Mouse (Mus musculus): ENCODE results near the gene Fbrs. TPM values are rescaled to one million over a fixed set of nuclear protein-coding genes. Genes with fewer than 3 reads are reported as not detected.

The Fbrs gene
- polyA plus RNA-seq, 1 experiment from 2014 or later, result 17.8 TPM

Small RNA genes lying within 50 kb of the gene (microRNA-seq; reads per million reads assigned to microRNA genes)
- gene Gm47278 (not detected), gene Mir7060 (1.0 reads per million)

Other genes starting within 250 kb of the Fbrs start
- gene Zfp553, start 246.1 kb upstream of the Fbrs start, polyA plus RNA-seq (2014; fragmentation: Nextera tagmentation; extraction: Ambion mirVana), result 31.9 and 39.7 TPM in 2 replicates
- 11.6 and 13.6 TPM in 2 replicates for gene Sept1, start 246.1 kb upstream of the Fbrs start, polyA plus RNA-seq (2014; fragmentation: Nextera tagmentation; extraction: Ambion mirVana)
- gene Zfp771, start 234.9 kb upstream of the Fbrs start, polyA plus RNA-seq (2014; fragmentation: Nextera tagmentation; extraction: Ambion mirVana), result 55.2 and 71.2 TPM in 2 replicates
- 125 and 134 TPM in 2 replicates for gene Dctpp1, start 218.5 kb upstream of the Fbrs start, polyA plus RNA-seq (2014; fragmentation: Nextera tagmentation; extraction: Ambion mirVana)
- 77.6 and 78.4 TPM in 2 replicates for gene Sephs2, start 205.1 kb upstream of the Fbrs start, polyA plus RNA-seq (2014; fragmentation: Nextera tagmentation; extraction: Ambion mirVana)
- gene Itgal, start 182.9 kb upstream of the Fbrs start, polyA plus RNA-seq (2014; fragmentation: Nextera tagmentation; extraction: Ambion mirVana), result 0.22 and 0.39 TPM in 2 replicates
- gene Zfp768, start 133.6 kb upstream of the Fbrs start, polyA plus RNA-seq (2014; fragmentation: Nextera tagmentation; extraction: Ambion mirVana), result 5.1 and 12.9 TPM in 2 replicates
- gene Zfp747, start 103.1 kb upstream of the Fbrs start, polyA plus RNA-seq (2014; fragmentation: Nextera tagmentation; extraction: Ambion mirVana), result 7.0 and 7.7 TPM in 2 replicates
- 5.3 and 6.9 TPM in 2 replicates for gene 9130019O22Rik, start 92.0 kb upstream of the Fbrs start, polyA plus RNA-seq (2014; fragmentation: Nextera tagmentation; extraction: Ambion mirVana)
- gene E430018J23Rik, start 85.6 kb upstream of the Fbrs start, polyA plus RNA-seq (2014; fragmentation: Nextera tagmentation; extraction: Ambion mirVana), result 5.5 and 6.2 TPM in 2 replicates
- 4.6 and 5.7 TPM in 2 replicates for gene Zfp764, start 72.4 kb upstream of the Fbrs start, polyA plus RNA-seq (2014; fragmentation: Nextera tagmentation; extraction: Ambion mirVana)
- 31.9 and 33.9 TPM in 2 replicates for gene Zfp688, start 57.1 kb upstream of the Fbrs start, polyA plus RNA-seq (2014; fragmentation: Nextera tagmentation; extraction: Ambion mirVana)
- 16.1 and 16.6 TPM in 2 replicates for gene Zfp689, start 30.0 kb upstream of the Fbrs start, polyA plus RNA-seq (2014; fragmentation: Nextera tagmentation; extraction: Ambion mirVana)
- 41.8 and 44.3 TPM in 2 replicates for gene Prr14, start 19.6 kb upstream of the Fbrs start, polyA plus RNA-seq (2014; fragmentation: Nextera tagmentation; extraction: Ambion mirVana)
- 46.1 and 64.3 TPM in 2 replicates for gene Srcap, start 32.8 kb downstream of the Fbrs start, polyA plus RNA-seq (2014; fragmentation: Nextera tagmentation; extraction: Ambion mirVana)
- gene Gm42715, start 40.4 kb downstream of the Fbrs start, polyA plus RNA-seq (2014; fragmentation: Nextera tagmentation; extraction: Ambion mirVana), result 18.8 and 20.8 TPM in 2 replicates
- 5.1 and 14.5 TPM in 2 replicates for gene Tmem265, start 82.2 kb downstream of the Fbrs start, polyA plus RNA-seq (2014; fragmentation: Nextera tagmentation; extraction: Ambion mirVana)
- 54.8 and 61.6 TPM in 2 replicates for gene Phkg2, start 94.1 kb downstream of the Fbrs start, polyA plus RNA-seq (2014; fragmentation: Nextera tagmentation; extraction: Ambion mirVana)
- 9.0 and 12.8 TPM in 2 replicates for gene Ccdc189, start 109.4 kb downstream of the Fbrs start, polyA plus RNA-seq (2014; fragmentation: Nextera tagmentation; extraction: Ambion mirVana)
- gene Rnf40, start 109.6 kb downstream of the Fbrs start, polyA plus RNA-seq (2014; fragmentation: Nextera tagmentation; extraction: Ambion mirVana), result 40.7 and 45.0 TPM in 2 replicates
- 22.4 and 31.6 TPM in 2 replicates for gene Zfp629, start 136.6 kb downstream of the Fbrs start, polyA plus RNA-seq (2014; fragmentation: Nextera tagmentation; extraction: Ambion mirVana)
- 47.2 and 54.0 TPM in 2 replicates for gene Bcl7c, start 229.7 kb downstream of the Fbrs start, polyA plus RNA-seq (2014; fragmentation: Nextera tagmentation; extraction: Ambion mirVana)
- 3.5 and 4.3 TPM in 2 replicates for gene Ctf1, start 233.5 kb downstream of the Fbrs start, polyA plus RNA-seq (2014; fragmentation: Nextera tagmentation; extraction: Ambion mirVana)